Mouse (Mus musculus) embryonic facial prominence, embryonic 10.5 days (tissue): ENCODE measurements at regions not wholly inside any gene's neighbourhood (a gene's known extent, or its start where the extent isn't known, plus 50 kb on each side); places are given as distances from the start of the nearest gene placed in this dataset.

Source experiments
- DNase-seq: peaks from one replicate; pipeline ENCODE4 v3.0.0-alpha.2; 2017; ENCODE audit warnings: low spot score
- H3K27ac ChIP-seq: fragments of 300-500 bp; sonication (generic); replicated peaks from 2 replicates; pipeline ENCODE4 v1.5.1; 2016; ENCODE audit warnings: mild to moderate bottlenecking
- H3K27me3 ChIP-seq: fragments of 300-500 bp; sonication (generic); replicated peaks from 2 replicates; pipeline ENCODE4 v1.6.1; 2016; ENCODE audit warnings: low read depth, mild to moderate bottlenecking; ENCODE audit not compliant: poor library complexity, severe bottlenecking
- H3K36me3 ChIP-seq: fragments of 300-500 bp; sonication (generic); replicated peaks from 2 replicates; pipeline ENCODE4 v1.6.1; 2016; ENCODE audit warnings: mild to moderate bottlenecking, moderate library complexity
- H3K4me1 ChIP-seq: fragments of 300-500 bp; sonication (generic); 2 replicates; pipeline ENCODE4 v1.6.1; 2016
- H3K4me3 ChIP-seq: fragments of 300-500 bp; sonication (generic); 2 replicates; pipeline ENCODE4 v1.5.1; 2016; ENCODE audit warnings: mild to moderate bottlenecking, moderate library complexity
- H3K9me3 ChIP-seq: fragments of 300-500 bp; sonication (generic); 2 replicates; pipeline ENCODE4 v1.6.1; 2016; ENCODE audit warnings: mild to moderate bottlenecking
- WGBS: fragments of 180-500 bp; shearing (Covaris S2); methylation state at CpG from one replicate; pipeline ENCODE4 v1.1.7; 2016; 5-methylcytosine and 5-hydroxymethylcytosine counted together

GRCm38 (mm10) chr5:39557376-39558001, 197.8 kb downstream of the Hs3st1 start:
- Histone ChIP-seq H3K9me3 (no peaks in the 10 kb centered on the region), H3K4me3 (no peak overlapping the region), H3K27me3 (no peaks in the 10 kb centered on the region), H3K27ac (no peak overlapping the region), H3K4me1 (no peaks in the 10 kb centered on the region), H3K36me3 (no peaks in the 10 kb centered on the region)
- no peak for DNase-seq
- WGBS: 77% methylated on average over 4 of the region's 4 CpGs

- Histone ChIP-seq H3K4me1 (no peaks in the 10 kb centered on the region), H3K36me3 (no peaks in the 10 kb centered on the region), H3K27me3 (no peaks in the 10 kb centered on the region), H3K27ac (no peak overlapping the region), H3K4me3 (no peak overlapping the region), H3K9me3 (no peaks in the 10 kb centered on the region)
- WGBS: 74% methylated on average over 2 of the region's 2 CpGs
- no peak for DNase-seq
Measured at GRCm38 (mm10) chr5:39537044-39537443, 218.2 kb downstream of the Hs3st1 start.

DNA sequence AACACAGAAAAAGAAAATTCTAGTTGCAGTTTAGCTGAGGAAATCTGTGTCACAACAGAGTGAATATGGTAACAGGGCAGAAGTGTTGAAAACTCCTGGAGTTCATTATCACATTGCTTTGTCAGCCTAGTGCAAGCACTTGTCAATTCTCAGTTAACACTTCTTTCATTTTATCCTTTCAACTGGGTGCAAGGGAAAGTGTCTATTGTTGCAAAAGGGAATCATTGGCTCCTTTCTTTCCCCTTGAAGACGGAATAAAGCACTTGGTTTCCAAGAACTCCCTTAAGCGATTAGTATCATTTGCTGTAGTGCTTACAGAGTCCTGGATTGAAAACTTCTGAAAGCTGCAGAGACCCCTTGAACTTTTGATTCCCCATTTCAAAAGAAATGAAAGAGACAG, 218.9 kb downstream of the Hs3st1 start:
- no peak for DNase-seq
- H3K36me3 ChIP-seq: no peaks in the 10 kb centered on the region
- WGBS: 47% methylated on average over 2 of the region's 2 CpGs

GRCm38 (mm10) chr5:39510246-39510645, 245.0 kb downstream of the Hs3st1 start:
- Histone ChIP-seq H3K36me3 (no peaks in the 10 kb centered on the region), H3K27ac (no peak overlapping the region), H3K27me3 (no peaks in the 10 kb centered on the region), H3K4me3 (no peak overlapping the region), H3K9me3 (no peaks in the 10 kb centered on the region), H3K4me1 (no peaks in the 10 kb centered on the region)
- 84% methylated on average over 1 of the region's 1 CpGs for WGBS
- DNase-seq: no peak

More for the DNA sequence above, 218.9 kb downstream of the Hs3st1 start:
- Histone ChIP-seq H3K9me3 (no peaks in the 10 kb centered on the region), H3K27ac (no peak overlapping the region), H3K27me3 (no peaks in the 10 kb centered on the region), H3K4me3 (no peak overlapping the region), H3K4me1 (no peaks in the 10 kb centered on the region)

DNA sequence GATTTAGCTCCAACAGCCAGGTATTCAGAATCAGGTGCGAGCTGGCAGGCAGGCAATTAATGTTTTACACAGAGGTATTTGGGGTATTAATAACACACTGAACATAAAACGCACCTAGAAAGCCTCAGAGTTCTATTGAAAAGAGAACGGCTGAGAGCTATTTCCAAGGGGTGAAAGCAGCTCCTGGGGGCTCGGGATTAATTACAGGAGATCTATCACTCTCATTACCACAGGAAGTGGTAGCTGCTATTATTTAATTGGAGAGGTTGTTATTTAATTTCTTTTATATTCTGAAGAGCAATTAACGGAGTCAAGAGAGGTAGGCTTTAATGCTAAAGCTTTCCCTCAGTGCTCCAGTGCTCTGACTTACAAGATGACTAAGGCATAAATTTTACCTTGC, 272.5 kb downstream of the Hs3st1 start:
- Histone ChIP-seq H3K27me3 (no peaks in the 10 kb centered on the region), H3K4me3 (no peak overlapping the region), H3K36me3 (no peaks in the 10 kb centered on the region), H3K9me3 (no peaks in the 10 kb centered on the region), H3K27ac (no peak overlapping the region), H3K4me1 (no peaks in the 10 kb centered on the region)
- no peak for DNase-seq
- 59% methylated on average over 5 of the region's 5 CpGs for WGBS

DNA sequence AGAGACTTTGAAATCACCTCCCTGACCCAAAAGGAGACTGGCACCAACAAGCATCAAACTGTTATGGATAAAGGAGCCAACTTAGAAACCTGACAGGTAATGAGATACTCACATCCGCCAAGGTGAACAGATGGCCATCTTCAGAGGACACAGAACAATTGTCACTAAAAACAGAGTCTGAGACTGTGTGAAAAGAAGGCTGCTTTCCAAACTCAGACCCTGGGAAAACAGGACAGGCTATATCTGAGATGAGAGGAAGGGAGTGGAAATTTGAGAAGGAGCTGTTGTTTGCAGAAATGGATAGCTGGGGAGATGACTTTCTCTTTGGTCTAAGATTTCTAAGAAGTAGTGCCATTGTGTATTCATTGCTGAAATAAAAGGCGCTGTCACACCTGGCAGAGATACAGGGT, 297.2 kb downstream of the Hs3st1 start:
- DNase-seq: no peak
- no peak overlapping the region for H3K27ac ChIP-seq
- 78% methylated on average over 2 of the region's 2 CpGs for WGBS
- no peaks in the 10 kb centered on the region for H3K27me3 ChIP-seq
- H3K4me3 ChIP-seq: no peak overlapping the region
- no peaks in the 10 kb centered on the region for H3K4me1 ChIP-seq
- no peaks in the 10 kb centered on the region for H3K9me3 ChIP-seq
- H3K36me3 ChIP-seq: no peaks in the 10 kb centered on the region

- H3K27me3 ChIP-seq: no peaks in the 10 kb centered on the region
- DNase-seq: no peak
- H3K27ac ChIP-seq: no peak overlapping the region
- H3K36me3 ChIP-seq: no peaks in the 10 kb centered on the region
- no peaks in the 10 kb centered on the region for H3K9me3 ChIP-seq
- H3K4me3 ChIP-seq: no peak overlapping the region
- H3K4me1 ChIP-seq: no peaks in the 10 kb centered on the region
Measured at GRCm38 (mm10) chr5:39453706-39454105, 301.6 kb downstream of the Hs3st1 start.

GRCm38 (mm10) chr5:39440817-39441216, 314.5 kb downstream of the Hs3st1 start:
- no peak overlapping the region for H3K4me3 ChIP-seq
- H3K36me3 ChIP-seq: no peaks in the 10 kb centered on the region
- no peaks in the 10 kb centered on the region for H3K27me3 ChIP-seq
- no peak for DNase-seq
- no peak overlapping the region for H3K27ac ChIP-seq
- 84% methylated on average over 3 of the region's 3 CpGs for WGBS
- no peaks in the 10 kb centered on the region for H3K9me3 ChIP-seq
- H3K4me1 ChIP-seq: peaks cover 6% of the 10 kb centered on the region; the same call in 1 of the 2 replicates

- Histone ChIP-seq H3K9me3 (no peaks in the 10 kb centered on the region), H3K4me1 (no peaks in the 10 kb centered on the region), H3K36me3 (no peaks in the 10 kb centered on the region), H3K27ac (no peak overlapping the region), H3K27me3 (no peaks in the 10 kb centered on the region), H3K4me3 (no peak overlapping the region)
- WGBS: 70% methylated on average over 4 of the region's 4 CpGs
- DNase-seq: no peak
Measured at GRCm38 (mm10) chr5:39437463-39438201, 317.6 kb downstream of the Hs3st1 start.

GRCm38 (mm10) chr5:39426053-39426452, 329.2 kb downstream of the Hs3st1 start:
- Histone ChIP-seq H3K9me3 (no peaks in the 10 kb centered on the region), H3K27me3 (no peaks in the 10 kb centered on the region), H3K4me3 (no peak overlapping the region), H3K36me3 (no peaks in the 10 kb centered on the region), H3K27ac (no peak overlapping the region), H3K4me1 (no peaks in the 10 kb centered on the region)
- 69% methylated on average over 3 of the region's 3 CpGs for WGBS
- DNase-seq: no peak

DNA sequence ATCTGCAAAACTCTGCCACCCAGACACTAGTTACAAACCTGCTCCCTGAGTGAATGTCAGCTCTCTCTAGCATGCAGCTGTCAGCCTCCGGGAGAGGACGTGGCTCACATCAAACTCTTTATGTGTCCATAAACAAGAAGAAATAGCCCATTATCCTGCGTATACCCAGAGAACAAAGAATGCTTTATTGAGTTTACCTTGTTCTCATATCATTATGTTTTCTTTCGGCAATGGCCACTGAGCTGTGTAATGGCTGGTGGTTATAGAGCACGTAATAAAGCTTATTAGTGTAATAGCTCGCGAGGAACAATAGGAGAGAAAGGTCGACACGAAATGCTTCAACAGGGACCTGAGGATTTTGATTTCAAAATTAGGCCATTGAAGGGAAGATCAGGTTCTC, 331.6 kb downstream of the Hs3st1 start:
- no peaks in the 10 kb centered on the region for H3K36me3 ChIP-seq
- H3K27me3 ChIP-seq: no peaks in the 10 kb centered on the region
- no peaks in the 10 kb centered on the region for H3K4me1 ChIP-seq
- 73% methylated on average over 9 of the region's 9 CpGs for WGBS
- no peak overlapping the region for H3K4me3 ChIP-seq
- no peak overlapping the region for H3K27ac ChIP-seq
- DNase-seq: no peak
- H3K9me3 ChIP-seq: no peaks in the 10 kb centered on the region

DNA sequence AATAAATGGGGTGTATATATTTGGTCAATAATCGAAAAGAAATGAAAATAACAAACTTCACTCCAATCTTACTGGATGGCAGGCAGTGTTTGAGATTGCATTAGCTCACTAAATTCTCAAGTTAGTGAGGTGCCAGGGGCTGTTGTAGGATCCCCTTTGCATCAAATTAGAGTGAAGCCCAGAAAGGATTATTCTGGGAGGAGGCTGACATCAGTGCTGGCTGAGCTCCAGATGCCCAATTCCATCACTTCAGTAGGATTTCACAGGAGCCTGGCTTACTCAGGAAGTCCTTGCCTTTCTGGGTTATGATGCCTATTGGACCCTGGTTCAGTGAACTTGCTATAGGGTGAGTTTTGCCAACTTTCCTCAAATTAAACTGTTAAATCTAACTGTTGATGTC, 336.5 kb downstream of the Hs3st1 start:
- no peak for DNase-seq
- WGBS: 86% methylated on average over 1 of the region's 1 CpGs
- no peaks in the 10 kb centered on the region for H3K9me3 ChIP-seq
- H3K4me1 ChIP-seq: no peaks in the 10 kb centered on the region
- H3K27me3 ChIP-seq: no peaks in the 10 kb centered on the region
- no peak overlapping the region for H3K27ac ChIP-seq
- no peaks in the 10 kb centered on the region for H3K36me3 ChIP-seq
- no peak overlapping the region for H3K4me3 ChIP-seq

GRCm38 (mm10) chr5:39417845-39418154, 337.5 kb downstream of the Hs3st1 start:
- H3K27me3 ChIP-seq: no peaks in the 10 kb centered on the region
- no peaks in the 10 kb centered on the region for H3K9me3 ChIP-seq
- H3K4me1 ChIP-seq: no peaks in the 10 kb centered on the region
- H3K36me3 ChIP-seq: no peaks in the 10 kb centered on the region
- WGBS: 83% methylated on average over 3 of the region's 3 CpGs
- H3K27ac ChIP-seq: no peak overlapping the region
- no peak overlapping the region for H3K4me3 ChIP-seq
- DNase-seq: no peak
